Mouse (Mus musculus) ES-Bruce4 (cell line): ENCODE results near the gene Tcte1.

Source experiments
- CTCF ChIP-seq: IDR thresholded peaks from one replicate; pipeline ENCODE4 v1.8.1; 2011; ENCODE audit warnings: low read depth, low read length
- EP300 ChIP-seq: IDR thresholded peaks from 2 replicates; pipeline ENCODE4 v1.6.1; 2011; ENCODE audit warnings: low read depth, low read length; ENCODE audit not compliant: insufficient read depth
- POLR2A ChIP-seq: IDR thresholded peaks from one replicate; pipeline ENCODE4 v1.8.1; 2011; ENCODE audit warnings: low read length; ENCODE audit not compliant: insufficient read depth

- TF ChIP-seq CTCF, result no peak
- no peak for TF ChIP-seq EP300
- no peak for TF ChIP-seq POLR2A
Measured at GRCm38 (mm10) chr17:45526571-45526970, 3.3 kb downstream of the Tcte1 start.
